Mouse (Mus musculus): Measurements from ENCODE around the gene Col1a2.

DNA sequence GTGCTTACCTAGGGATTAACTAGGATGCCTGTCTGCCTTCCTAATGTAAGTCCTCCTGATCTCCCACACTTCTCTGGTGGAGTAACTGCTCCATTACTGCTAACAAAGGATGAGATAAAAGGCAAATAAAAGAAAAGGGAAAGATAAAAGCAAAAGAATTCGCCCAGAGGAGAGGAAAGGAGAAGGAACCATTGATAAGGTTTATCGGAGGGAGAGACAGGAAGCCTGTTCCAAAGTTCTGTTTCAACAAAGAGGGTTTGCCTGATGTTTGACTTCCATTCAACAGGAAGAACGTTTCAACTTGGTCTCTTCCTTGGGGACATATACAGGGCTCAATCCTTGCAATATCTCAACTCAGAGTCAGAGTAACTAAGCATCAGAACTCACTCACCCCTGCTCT lies 39.3 kb upstream of the Col1a2 start:
- TF ChIP-seq CTCF (IDR thresholded peaks at IDR 0.05; ENCODE audit: control insufficient read depth, insufficient read depth, insufficient read length) (no peak), MAX (IDR thresholded peaks at IDR 0.05) (no peak), MYOG (IDR thresholded peaks at IDR 0.05; ENCODE audit: control insufficient read depth, extremely low read depth, insufficient read length) (no peak), CEBPB (IDR thresholded peaks at IDR 0.05; ENCODE audit: low read depth) (no peak), MYOD1 (IDR thresholded peaks at IDR 0.05; ENCODE audit: control insufficient read depth, insufficient read length, low read depth) (no peak), USF1 (IDR thresholded peaks at IDR 0.05; ENCODE audit: low read depth) (no peak), FOSL1 (IDR thresholded peaks at IDR 0.05; ENCODE audit: insufficient read depth, low read length, poor library complexity, severe bottlenecking) (no peak)

Measured in C2C12 (cell line).